Mouse (Mus musculus) liver, adult (tissue): ENCODE measurements around the gene Slc45a3.

Source experiments
- GATA4 ChIP-seq: IDR thresholded peaks from 2 replicates; pipeline ENCODE4 v1.6.1; 2014; ENCODE audit warnings: mild to moderate bottlenecking, low read length; ENCODE audit not compliant: insufficient replicate concordance

Slc45a3 gene

DNA sequence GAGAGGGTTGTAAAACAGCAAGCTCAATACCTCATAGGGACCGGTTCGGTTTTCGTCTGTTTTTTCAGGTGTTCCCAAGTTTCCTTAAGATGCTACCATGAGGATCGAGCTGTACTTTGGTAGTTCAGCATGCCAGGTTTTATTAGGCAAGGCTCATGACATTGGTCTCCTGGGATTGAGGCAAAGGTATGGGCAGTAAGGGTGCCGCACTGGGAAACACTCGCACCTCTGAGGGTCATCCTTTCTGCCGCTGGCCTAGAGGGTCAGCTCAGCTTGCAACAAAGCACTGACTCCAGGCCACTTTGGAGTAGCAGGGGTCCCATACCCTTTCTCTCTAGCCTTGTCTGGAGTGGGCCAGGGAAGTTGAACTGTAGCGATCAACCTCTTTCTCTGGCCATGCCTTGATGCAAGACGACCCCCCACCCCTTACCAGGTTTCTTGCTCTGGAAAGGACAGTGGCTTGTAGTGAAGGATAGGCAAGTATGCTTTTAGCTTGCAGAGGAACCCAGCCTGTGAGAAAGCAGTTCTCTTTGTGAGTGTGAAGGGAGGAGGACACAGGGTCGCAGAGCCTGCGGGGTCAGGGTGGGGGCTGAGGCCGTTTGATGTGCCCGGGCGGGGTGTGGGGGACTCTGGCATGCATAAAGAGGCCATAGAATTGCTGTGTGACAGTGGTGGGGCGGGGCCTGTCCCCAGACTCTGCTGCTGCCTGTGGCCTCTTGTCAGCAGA lies 9.2 kb downstream of the Slc45a3 start:
- TF ChIP-seq GATA4: no peak

DNA sequence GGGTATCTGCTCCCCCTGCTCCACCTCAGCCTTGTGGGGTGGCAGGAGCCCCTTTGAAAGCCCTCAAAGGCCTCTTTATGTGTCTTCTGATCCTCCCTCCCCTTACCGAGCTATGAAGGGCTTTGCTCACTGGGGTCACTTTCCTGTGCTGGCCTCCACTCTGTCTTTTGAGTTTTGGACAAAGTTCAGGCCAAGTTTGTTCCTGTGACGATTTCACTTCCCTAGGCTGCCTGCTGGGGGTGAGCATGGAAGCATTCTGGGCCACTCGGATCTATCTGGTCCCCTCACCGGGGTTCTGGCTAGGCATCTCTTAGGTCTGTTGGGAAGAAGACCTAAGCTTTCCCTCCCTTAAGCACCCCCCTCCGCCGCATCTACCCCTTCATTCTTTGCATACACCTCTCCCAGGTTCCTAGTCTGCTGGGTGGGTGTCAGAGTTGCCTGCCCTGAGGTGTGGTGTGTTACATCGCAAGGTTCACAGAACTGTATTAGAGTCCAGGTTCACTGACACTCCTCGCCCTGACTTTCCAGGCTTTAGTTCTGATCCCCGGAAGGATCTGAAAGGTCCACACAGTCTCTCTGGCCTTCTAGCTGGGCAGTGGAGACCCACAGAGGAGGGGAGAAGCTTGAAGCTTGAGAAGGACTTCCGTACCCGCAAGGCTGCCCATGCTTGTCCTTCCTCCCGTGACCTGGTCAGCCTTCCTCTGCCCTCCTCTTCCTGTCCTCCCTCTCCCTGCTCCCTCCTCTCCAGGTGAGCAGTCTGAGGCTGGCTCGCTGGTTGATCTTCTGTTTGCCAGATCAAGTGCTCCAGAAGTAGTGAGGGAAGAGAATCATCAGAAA lies 9.9 kb downstream of the Slc45a3 start:
- no peak for TF ChIP-seq GATA4

- TF ChIP-seq GATA4: no peak
Observed at GRCm38 (mm10) chr1:131973991-131974390, 11.2 kb downstream of the Slc45a3 start.

- TF ChIP-seq GATA4: no peak
Observed at GRCm38 (mm10) chr1:131976886-131977285, 14.1 kb downstream of the Slc45a3 start.

- TF ChIP-seq GATA4: peak; percentile 64; the same call in 1 of the 2 replicates
Observed at GRCm38 (mm10) chr1:131980471-131980870, 17.7 kb downstream of the Slc45a3 start.

GRCm38 (mm10) chr1:131981378-131982013 lies 18.7 kb downstream of the Slc45a3 start:
- TF ChIP-seq GATA4: no peak

DNA sequence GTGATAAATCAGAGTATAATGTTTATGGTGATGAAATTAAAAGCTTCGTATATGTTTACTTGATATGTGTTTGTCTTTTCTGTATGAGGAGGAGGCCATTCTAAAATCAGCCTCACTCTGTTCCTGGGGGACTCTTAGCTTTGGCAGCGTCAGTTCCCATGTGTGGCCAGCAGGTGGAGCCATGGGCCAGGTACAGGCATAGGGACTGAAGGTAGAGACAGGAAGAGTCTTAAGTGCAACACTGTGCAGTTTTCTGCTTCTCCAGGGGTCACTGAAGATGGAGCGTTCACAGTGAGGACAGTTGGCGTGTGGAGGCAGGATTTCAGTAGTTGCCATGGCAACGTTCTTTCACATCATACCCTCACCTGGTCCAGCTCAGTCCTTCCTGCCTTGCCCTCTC lies 20.1 kb downstream of the Slc45a3 start:
- TF ChIP-seq GATA4: no peak

DNA sequence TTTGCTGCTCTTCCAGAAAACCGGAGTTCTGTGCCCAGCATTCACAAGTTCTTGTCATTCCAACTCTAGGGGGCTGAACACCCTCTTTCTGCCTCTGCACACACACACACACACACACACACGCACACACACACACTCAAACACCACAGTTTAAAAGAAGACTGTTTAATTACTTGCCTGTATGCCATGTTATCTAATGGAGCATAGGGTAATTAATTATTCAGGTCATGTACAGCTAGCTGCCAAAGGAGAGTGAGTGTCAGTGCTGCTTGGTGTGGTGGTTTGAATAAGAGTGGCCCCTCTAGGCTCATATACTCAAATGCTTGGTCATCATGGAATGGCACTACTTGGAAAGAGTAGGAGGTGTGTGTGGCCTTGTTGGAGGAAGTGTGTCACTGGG lies 21.0 kb downstream of the Slc45a3 start:
- no peak for TF ChIP-seq GATA4

DNA sequence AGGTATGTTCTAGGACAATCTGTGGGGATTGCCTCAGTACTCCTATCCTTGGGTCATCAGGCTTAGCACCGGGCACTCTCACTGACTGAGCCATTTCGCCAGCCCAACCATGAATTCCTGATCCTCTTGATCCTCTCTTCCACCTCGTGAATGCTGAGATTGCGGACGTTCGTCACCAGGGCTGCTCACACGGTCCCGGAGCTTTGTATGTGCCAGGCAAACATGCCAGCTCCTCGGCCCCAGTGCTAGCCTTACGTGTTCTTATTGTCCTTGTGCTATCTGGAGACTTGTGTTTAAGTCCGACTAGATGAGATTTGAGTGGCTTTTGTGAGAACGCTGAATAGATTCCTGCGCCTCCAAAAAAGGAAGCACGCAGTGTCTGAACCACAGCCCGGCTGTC lies 24.7 kb downstream of the Slc45a3 start:
- no peak for TF ChIP-seq GATA4

GRCm38 (mm10) chr1:131989476-131989875 lies 26.7 kb downstream of the Slc45a3 start:
- no peak for TF ChIP-seq GATA4

DNA sequence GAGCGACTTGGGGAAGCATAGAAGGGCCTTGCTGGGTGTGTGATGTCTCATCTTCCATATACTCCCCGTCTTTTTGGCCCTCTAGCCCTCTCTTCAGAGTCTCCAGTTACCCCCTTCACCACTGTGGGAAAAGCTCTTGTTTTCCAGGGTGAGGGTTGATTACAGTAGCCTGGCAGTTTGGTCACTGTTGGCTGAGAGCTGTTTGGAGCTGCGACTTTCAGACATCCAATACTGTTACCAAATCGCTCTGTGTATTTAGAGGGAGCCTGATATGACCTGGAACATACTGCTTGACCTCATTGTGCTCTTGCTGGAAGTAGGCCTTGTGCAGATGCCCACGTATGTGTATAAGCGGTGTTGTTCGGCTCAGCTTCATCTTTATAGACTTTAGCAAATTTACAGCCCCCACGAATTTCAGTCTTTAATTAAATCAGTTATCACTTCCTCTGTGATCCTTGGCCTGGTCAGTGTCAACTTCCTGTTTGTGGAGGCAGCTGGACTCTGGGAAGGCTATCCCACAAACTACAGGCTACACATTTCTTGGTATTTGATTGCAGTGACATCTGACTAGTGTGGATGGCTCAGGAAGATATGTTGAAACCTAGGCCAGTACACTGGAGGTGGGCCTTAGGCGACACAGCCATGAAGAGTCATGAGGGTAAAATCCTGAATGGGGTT lies 27.5 kb downstream of the Slc45a3 start:
- no peak; the same call in 1 of the 2 replicates for TF ChIP-seq GATA4

DNA sequence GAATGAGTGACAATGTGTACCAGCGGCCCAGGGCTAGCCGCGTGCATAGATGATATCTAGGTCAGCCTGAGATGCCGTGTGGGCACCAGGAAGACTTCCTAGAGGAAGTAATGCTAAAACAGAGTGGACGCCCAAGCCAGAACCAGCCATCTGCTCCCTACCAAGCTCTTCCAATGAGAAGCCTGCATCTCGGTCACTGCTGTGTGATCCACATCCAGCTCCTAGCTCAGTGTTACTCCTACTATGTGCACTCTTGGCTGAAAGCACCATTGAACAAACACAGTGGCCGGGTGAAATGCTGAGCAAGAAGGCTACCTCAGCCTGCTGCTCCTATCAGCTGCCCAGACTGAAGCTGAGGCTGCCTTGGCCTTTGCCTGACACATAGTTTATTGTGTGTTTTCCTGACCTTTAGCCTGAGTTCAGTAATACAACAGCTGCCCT lies 29.8 kb downstream of the Slc45a3 start:
- TF ChIP-seq GATA4: peak; percentile 63; the same call in 1 of the 2 replicates

GRCm38 (mm10) chr1:131993169-131994040 lies 30.6 kb downstream of the Slc45a3 start:
- TF ChIP-seq GATA4: no peak

GRCm38 (mm10) chr1:131995062-131995461 lies 32.3 kb downstream of the Slc45a3 start:
- TF ChIP-seq GATA4: no peak

DNA sequence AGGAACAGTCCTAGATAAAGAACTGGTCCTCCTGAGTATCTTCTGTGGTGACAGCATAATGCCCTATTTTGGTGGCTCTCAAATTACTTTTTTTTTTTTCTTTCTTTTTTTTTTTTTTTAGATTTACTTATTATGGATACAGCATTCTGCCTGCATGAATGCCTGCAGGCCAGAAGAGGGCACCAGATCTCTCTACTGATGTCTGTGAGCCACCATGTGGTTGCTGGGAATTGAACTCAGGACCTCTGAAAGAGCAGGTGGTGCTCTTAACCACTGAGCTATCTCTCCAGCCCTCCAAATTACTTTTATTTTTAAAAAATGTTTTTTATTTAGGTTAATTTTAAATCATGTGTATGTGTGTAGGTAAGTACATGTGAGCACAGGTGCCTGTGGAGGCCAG lies 37.7 kb downstream of the Slc45a3 start:
- TF ChIP-seq GATA4: no peak

- TF ChIP-seq GATA4: no peak
Observed at GRCm38 (mm10) chr1:132001880-132002330, 39.1 kb downstream of the Slc45a3 start.
